Mouse (Mus musculus) spleen, adult 12 weeks (tissue): ENCODE results near the gene Ccdc34.

Experiments
- DNase-seq: peaks from one replicate; pipeline ENCODE4 v3.0.0; 2022; ENCODE audit warnings: low spot score

Gene Ccdc34

GRCm38 (mm10) chr2:110214278-110214677 lies 196.7 kb downstream of the Ccdc34 start:
- no peak for DNase-seq

GRCm38 (mm10) chr2:110214991-110215684 lies 197.5 kb downstream of the Ccdc34 start:
- no peak for DNase-seq

- no peak for DNase-seq
These were observed 198.1 kb downstream of the Ccdc34 start for GRCm38 (mm10) chr2:110215685-110216058.

GRCm38 (mm10) chr2:110220492-110220891 lies 202.9 kb downstream of the Ccdc34 start:
- DNase-seq: no peak

- no peak for DNase-seq
These were observed 205.2 kb downstream of the Ccdc34 start for GRCm38 (mm10) chr2:110222793-110223192.
